Mouse (Mus musculus): Measurements from ENCODE around the gene Rab34. TPM values are rescaled to one million over a fixed set of nuclear protein-coding genes. Genes with fewer than 3 reads are reported as not detected.

Rab34 gene
- polyA plus RNA-seq, 1 experiment: 36.6 TPM

GRCm38 (mm10) chr11:78213086-78213817 is 25.0 kb downstream of the Rab34 start:
- DNase-seq: no peak
- WGBS: 95% methylated on average over 14 of the region's 14 CpGs
- Histone ChIP-seq H3K27me3 (ENCODE audit: control insufficient read depth, insufficient read depth, low read length) (no peaks in the 10 kb centered on the region), H3K27ac (ENCODE audit: insufficient read depth, low read length) (no peak overlapping the region), H3K4me3 (replicated peaks; ENCODE audit: insufficient read depth, low read depth, low read length) (no peak overlapping the region), H3K4me1 (ENCODE audit: control insufficient read depth, insufficient read depth, low read length) (no peaks in the 10 kb centered on the region)
- no peak for TF ChIP-seq CTCF (IDR thresholded peaks at IDR 0.05; ENCODE audit: borderline replicate concordance, insufficient read depth, low read depth, low read length)
- no peak for TF ChIP-seq POLR2A (IDR thresholded peaks at IDR 0.05; ENCODE audit: borderline replicate concordance, insufficient read depth, low read length)

- 67% methylated on average over 11 of the region's 11 CpGs for WGBS
- peak in 1 of 2 experiments; percentile 36 for DNase-seq
- H3K4me3 ChIP-seq (replicated peaks; ENCODE audit: insufficient read depth, low read depth, low read length): no peak overlapping the region
- TF ChIP-seq POLR2A (IDR thresholded peaks at IDR 0.05; ENCODE audit: borderline replicate concordance, insufficient read depth, low read length) (no peak), CTCF (IDR thresholded peaks at IDR 0.05; ENCODE audit: borderline replicate concordance, insufficient read depth, low read depth, low read length) (no peak)
- no peak overlapping the region for H3K27ac ChIP-seq (ENCODE audit: insufficient read depth, low read length)
- no peaks in the 10 kb centered on the region for H3K27me3 ChIP-seq (ENCODE audit: control insufficient read depth, insufficient read depth, low read length)
- H3K4me1 ChIP-seq (ENCODE audit: control insufficient read depth, insufficient read depth, low read length): no peaks in the 10 kb centered on the region
Observed at GRCm38 (mm10) chr11:78215709-78216317, 27.6 kb downstream of the Rab34 start.

- TF ChIP-seq CTCF (IDR thresholded peaks at IDR 0.05; ENCODE audit: borderline replicate concordance, insufficient read depth, low read depth, low read length) (no peak), POLR2A (IDR thresholded peaks at IDR 0.05; ENCODE audit: borderline replicate concordance, insufficient read depth, low read length) (no peak)
- WGBS: 80% methylated on average over 4 of the region's 4 CpGs
- Histone ChIP-seq H3K27me3 (ENCODE audit: control insufficient read depth, insufficient read depth, low read length) (no peaks in the 10 kb centered on the region), H3K27ac (ENCODE audit: insufficient read depth, low read length) (no peak overlapping the region), H3K4me3 (replicated peaks; ENCODE audit: insufficient read depth, low read depth, low read length) (no peak overlapping the region), H3K4me1 (ENCODE audit: control insufficient read depth, insufficient read depth, low read length) (no peaks in the 10 kb centered on the region)
- DNase-seq: no peak
Observed at GRCm38 (mm10) chr11:78223586-78223985, 35.4 kb downstream of the Rab34 start.

- H3K4me3 ChIP-seq (replicated peaks; ENCODE audit: insufficient read depth, low read depth, low read length): no peak overlapping the region
- H3K27me3 ChIP-seq (ENCODE audit: control insufficient read depth, insufficient read depth, low read length): no peaks in the 10 kb centered on the region
- H3K27ac ChIP-seq (ENCODE audit: insufficient read depth, low read length): no peak overlapping the region
- 92% methylated on average over 6 of the region's 6 CpGs for WGBS
- TF ChIP-seq CTCF (IDR thresholded peaks at IDR 0.05; ENCODE audit: borderline replicate concordance, insufficient read depth, low read depth, low read length) (no peak), POLR2A (IDR thresholded peaks at IDR 0.05; ENCODE audit: borderline replicate concordance, insufficient read depth, low read length) (no peak)
- DNase-seq: no peak
- H3K4me1 ChIP-seq (ENCODE audit: control insufficient read depth, insufficient read depth, low read length): no peaks in the 10 kb centered on the region
Observed at GRCm38 (mm10) chr11:78231518-78231917, 43.3 kb downstream of the Rab34 start.

GRCm38 (mm10) chr11:78240193-78240857 is 52.1 kb downstream of the Rab34 start:
- Histone ChIP-seq H3K4me3 (replicated peaks; ENCODE audit: insufficient read depth, low read depth, low read length) (no peak overlapping the region), H3K27me3 (ENCODE audit: control insufficient read depth, insufficient read depth, low read length) (no peaks in the 10 kb centered on the region), H3K4me1 (ENCODE audit: control insufficient read depth, insufficient read depth, low read length) (peaks cover 12% of the 10 kb centered on the region; the same call in 1 of the 2 replicates), H3K27ac (ENCODE audit: insufficient read depth, low read length) (no peak overlapping the region)
- TF ChIP-seq POLR2A (IDR thresholded peaks at IDR 0.05; ENCODE audit: borderline replicate concordance, insufficient read depth, low read length) (no peak), CTCF (IDR thresholded peaks at IDR 0.05; ENCODE audit: borderline replicate concordance, insufficient read depth, low read depth, low read length) (no peak)
- 25% methylated on average over 9 of the region's 9 CpGs for WGBS
- DNase-seq: no peak

Other genes starting within 250 kb of the Rab34 start
- gene Phf12, start 205.7 kb upstream of the Rab34 start, polyA plus RNA-seq (2012; rRNA removed): 50.1 and 51.9 TPM in 2 replicates
- gene Dhrs13, start 156.2 kb upstream of the Rab34 start, polyA plus RNA-seq (2012; rRNA removed): 18.8 and 19.5 TPM in 2 replicates
- gene Flot2, start 150.5 kb upstream of the Rab34 start, polyA plus RNA-seq (2012; rRNA removed): 134 and 135 TPM in 2 replicates
- 34.0 and 35.8 TPM in 2 replicates for gene Eral1, start 108.0 kb upstream of the Rab34 start, polyA plus RNA-seq (2012; rRNA removed)
- gene Fam222b, start 93.8 kb upstream of the Rab34 start, polyA plus RNA-seq (2012; rRNA removed): 23.0 and 23.5 TPM in 2 replicates
- gene Traf4, start 22.8 kb upstream of the Rab34 start, polyA plus RNA-seq (2012; rRNA removed): 21.6 and 22.3 TPM in 2 replicates
- gene Nek8, start 11.8 kb upstream of the Rab34 start, polyA plus RNA-seq (2012; rRNA removed): 4.8 and 5.8 TPM in 2 replicates
- 147 and 158 TPM in 2 replicates for gene Tlcd1, start 11.7 kb upstream of the Rab34 start, polyA plus RNA-seq (2012; rRNA removed)
- 1,121 and 1,182 TPM in 2 replicates for gene Rpl23a, start 4.8 kb upstream of the Rab34 start, polyA plus RNA-seq (2012; rRNA removed)
- 11.7 and 12.1 TPM in 2 replicates for gene Proca1, start 5.0 kb downstream of the Rab34 start, polyA plus RNA-seq (2012; rRNA removed)
- 121 and 124 TPM in 2 replicates for gene Sdf2, start 57.3 kb downstream of the Rab34 start, polyA plus RNA-seq (2012; rRNA removed)
- gene Supt6, start 57.6 kb downstream of the Rab34 start, polyA plus RNA-seq (2012; rRNA removed): 48.8 and 50.3 TPM in 2 replicates
- gene 2610507B11Rik, start 73.3 kb downstream of the Rab34 start, polyA plus RNA-seq (2012; rRNA removed): 112 and 118 TPM in 2 replicates
- 2.6 and 2.9 TPM in 2 replicates for gene BC030499, start 102.4 kb downstream of the Rab34 start, polyA plus RNA-seq (2012; rRNA removed)
- gene Spag5, start 113.1 kb downstream of the Rab34 start, polyA plus RNA-seq (2012; rRNA removed): 17.6 and 19.0 TPM in 2 replicates
- gene Aldoc, start 134.5 kb downstream of the Rab34 start, polyA plus RNA-seq (2012; rRNA removed): 2,621 and 2,670 TPM in 2 replicates
- gene Pigs, start 140.0 kb downstream of the Rab34 start, polyA plus RNA-seq (2012; rRNA removed): 94.2 and 98.6 TPM in 2 replicates
- gene Unc119, start 155.1 kb downstream of the Rab34 start, polyA plus RNA-seq (2012; rRNA removed): 72.2 and 75.2 TPM in 2 replicates
- not detected in 2 replicates for gene Foxn1, start 198.1 kb downstream of the Rab34 start, polyA plus RNA-seq (2012; rRNA removed)
- not detected in 2 replicates for gene Slc13a2, start 233.8 kb downstream of the Rab34 start, polyA plus RNA-seq (2012; rRNA removed)

Data from cerebellum, adult 2 months (tissue).